Mouse (Mus musculus): ENCODE measurements around the gene Bcl2.

Gene Bcl2

DNA sequence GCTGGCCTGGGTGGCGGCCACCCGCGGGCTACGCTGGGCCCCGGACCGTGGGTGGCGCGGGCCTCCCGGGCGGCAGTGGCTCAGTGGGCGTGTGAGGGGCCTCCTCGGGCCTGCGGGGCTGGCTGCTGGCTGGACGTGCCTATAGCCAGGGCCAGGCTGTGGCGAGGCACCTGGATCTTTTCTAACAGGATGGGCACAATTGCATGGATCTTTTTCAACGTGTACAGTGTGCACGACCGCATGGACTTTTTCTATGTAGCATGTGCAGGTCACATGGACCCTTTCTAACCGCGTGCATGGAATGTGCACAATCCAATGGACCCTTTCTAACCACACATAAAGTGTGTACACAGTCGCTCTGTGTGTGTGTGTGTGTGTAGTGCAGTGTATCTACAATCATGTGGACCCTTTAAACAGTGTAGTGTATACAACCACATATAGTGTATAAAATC lies 482 bp upstream of the Bcl2 start:
- DNase-seq (ENCODE audit: low read depth, low spot score) = no peak

DNA sequence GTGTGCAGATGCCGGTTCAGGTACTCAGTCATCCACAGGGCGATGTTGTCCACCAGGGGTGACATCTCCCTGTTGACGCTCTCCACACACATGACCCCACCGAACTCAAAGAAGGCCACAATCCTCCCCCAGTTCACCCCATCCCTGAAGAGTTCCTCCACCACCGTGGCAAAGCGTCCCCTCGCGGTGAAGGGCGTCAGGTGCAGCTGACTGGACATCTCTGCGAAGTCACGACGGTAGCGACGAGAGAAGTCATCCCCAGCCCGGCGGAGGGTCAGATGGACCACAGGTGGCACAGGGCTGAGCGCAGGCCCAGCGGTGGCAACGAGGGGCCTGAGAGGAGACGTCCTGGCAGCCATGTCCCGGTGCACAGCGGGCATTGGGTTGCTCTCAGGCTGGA lies 1.7 kb downstream of the Bcl2 start:
- no peak for DNase-seq (ENCODE audit: low read depth, low spot score)

DNA sequence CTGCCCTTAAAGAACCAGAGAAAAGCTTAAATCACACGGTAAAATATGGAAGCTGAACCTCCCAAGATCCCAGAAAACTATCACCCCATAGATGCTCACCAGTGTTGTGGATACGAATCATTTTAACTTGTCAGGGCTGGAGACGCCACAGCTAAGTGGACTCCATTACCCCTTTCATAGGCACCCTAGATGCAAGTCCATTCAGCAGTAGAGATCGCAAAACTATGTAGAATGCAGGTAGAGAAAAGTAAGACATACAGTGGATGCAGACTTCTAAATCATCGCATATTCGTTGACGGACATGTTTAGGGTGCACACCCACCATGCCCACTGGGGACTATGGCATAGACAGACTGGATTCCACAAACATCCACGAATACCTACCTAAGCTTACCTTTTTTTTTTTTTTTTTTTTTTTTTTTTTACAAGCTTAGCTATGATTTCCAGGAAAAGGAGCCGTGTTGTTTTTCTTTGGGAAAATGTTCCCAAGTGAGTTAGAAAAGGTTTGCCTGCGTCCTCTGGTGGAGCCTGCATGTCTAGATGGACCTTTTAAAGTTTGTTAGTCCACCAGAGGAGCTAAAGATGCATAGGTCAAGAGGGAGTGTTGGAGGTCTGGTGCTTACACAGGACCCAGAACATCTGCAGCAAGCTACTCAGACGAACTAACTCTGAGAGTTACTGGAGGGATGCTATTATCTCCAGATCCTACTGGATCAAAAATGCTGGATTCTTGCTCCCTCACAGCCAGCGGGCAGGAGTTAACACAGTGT lies 2.5 kb downstream of the Bcl2 start:
- no peak for DNase-seq (ENCODE audit: low read depth, low spot score)

DNA sequence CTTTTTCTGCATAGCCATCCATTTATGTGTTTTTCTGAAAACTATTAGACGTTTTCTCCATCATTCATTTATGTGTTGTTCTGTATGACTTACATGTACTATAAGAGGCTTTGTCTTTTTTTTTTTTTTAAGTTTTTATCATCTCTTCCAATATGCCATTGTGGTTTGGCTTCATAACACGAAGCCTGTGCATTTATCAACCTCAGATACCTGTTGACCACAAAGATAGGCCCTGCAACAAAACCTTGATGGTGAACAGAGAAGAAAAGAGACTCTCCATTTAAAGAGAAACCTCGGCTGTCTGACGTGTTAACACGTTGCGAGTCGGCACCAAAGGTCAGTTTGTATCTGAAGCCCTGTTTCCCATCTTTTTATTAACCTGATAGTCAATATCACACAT lies 3.9 kb downstream of the Bcl2 start:
- no peak for DNase-seq (ENCODE audit: low read depth, low spot score)

DNA sequence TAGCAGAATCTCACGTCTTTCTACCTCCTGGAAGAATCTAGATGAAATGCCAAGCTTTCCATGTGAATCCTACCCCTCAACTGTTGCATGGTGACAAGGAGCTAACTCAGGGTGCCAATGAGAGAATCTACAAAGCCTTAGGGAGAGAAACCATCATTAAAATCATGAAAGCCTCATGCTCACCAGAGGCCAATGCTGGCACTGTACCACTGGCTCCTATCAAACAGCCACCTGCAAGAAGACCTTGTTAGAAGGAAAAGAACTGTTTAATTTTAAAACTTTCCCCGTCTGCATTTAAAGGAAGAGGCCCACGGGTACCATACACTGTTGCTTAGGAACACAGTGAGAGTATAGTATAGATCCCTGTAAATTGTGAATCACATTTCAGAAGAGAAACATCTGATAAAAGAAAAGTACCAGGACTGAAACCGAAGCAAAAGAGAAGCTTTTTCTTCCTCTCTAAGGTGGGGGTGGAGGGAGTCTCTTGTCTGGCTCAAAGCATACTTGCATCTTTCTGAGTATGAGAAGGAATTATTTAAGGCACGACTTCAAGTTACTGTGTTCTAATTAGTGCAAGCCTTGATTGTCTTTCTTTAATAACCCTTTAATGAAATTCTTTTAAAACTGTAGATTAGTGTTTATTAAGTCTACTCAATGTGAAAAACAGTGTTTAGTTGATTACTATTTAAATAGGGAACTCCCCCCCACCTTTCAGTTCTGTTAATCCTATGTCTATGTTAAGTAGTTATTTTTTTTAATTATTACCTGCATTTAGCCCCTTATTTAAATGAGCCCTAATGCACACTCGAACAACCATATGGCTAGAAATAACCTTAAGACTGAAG lies 6.8 kb downstream of the Bcl2 start:
- DNase-seq (ENCODE audit: low read depth, low spot score) = no peak

DNA sequence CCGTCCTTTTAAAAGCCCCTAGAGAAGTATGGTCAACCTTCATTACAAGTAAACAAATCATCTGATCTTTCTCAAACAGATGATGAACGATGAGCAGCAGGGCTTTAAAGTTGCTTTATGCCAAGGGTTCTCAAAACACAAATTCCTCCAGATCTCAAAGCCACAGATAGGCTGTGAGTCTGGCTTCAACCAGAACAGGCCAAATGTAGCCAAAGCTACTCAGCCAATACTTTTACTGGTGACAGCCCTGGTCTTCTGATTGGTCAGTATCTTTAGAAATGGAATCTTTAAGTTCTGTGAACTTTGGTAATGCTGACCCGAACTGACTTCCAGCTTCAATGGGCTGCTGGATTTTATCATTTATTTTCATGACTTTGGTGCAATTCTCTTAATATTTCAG lies 10.9 kb downstream of the Bcl2 start:
- DNase-seq (ENCODE audit: low read depth, low spot score) = no peak

DNA sequence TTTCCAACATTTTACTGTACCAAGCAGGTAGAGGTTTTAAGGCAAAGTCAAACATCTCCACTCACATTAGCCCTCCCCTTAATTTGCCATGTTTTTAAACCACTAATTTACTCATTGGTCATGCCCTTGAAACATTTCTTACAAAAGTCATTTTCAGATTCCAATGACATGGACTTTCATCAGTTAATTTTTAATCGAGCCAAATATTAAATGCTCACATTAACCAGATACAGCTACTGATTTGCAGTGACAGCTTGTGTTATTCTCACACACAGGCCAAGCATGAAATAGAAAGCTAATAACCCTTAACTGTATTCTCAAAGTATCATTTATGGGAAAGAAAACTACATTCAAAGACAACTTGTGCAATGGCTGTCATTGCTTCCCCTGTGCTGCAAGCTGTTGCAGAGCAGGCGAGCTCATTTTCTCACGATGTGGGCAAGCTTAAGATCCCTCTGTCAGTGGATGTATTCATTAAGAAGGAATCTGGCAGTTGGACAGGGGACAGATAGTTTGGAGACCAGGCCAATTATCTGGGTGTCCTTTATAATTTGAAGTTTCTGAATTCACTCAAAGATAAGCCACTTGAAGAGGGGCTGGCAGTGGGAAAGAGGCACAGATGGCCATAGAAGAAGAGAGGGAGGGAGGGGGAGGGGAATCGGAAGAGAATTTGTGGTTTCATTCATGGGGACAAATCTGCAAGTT lies 11.5 kb downstream of the Bcl2 start:
- DNase-seq (ENCODE audit: low read depth, low spot score) = no peak

DNA sequence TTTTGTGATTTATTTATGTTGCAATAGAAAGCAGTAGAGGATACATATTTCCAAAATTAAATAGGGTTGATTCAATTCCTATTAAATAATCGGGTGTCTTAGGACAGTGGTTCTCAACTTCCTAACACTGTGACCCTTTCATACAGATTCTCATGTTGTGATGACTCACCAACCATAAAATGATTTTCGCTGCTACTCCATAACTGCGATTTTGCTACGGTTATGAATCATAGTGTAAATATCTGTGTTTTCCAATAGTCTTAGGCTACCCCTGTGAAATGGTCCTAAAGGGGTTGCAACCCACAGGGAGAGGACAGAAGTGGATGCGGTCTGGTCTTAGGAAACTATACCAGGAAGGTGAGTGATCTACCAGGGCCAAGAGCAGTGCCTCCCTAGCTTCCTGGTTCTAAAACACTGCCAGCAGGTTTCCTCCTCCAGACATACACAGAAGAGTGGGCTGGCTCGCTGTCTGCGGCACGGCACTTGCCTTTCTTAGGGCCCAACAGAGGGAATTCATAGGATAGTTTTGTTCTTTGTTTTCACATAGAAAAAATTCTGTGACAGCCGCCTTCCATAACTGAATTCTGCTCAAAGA lies 13.5 kb downstream of the Bcl2 start:
- no peak for DNase-seq (ENCODE audit: low read depth, low spot score)

DNA sequence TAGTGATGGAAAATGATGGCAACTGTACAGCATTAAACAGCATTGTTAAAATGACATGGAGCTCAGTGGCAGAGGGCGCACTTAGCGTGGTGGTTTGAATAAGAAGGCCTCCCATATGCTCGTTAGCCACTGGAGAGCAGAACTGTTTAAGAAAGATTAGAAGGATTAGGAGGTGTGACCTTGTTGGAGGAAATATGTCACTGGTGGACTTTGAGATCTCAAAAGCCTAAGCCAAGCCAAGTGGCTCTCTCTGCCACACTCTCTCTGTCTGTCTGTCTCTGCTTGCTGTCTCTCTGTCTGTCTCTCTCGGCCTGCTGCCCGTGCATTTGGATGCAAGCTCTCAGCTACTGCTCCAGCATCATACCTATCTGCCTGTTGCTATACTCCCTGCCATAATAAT lies 17.6 kb downstream of the Bcl2 start:
- DNase-seq (ENCODE audit: low read depth, low spot score) = no peak

DNA sequence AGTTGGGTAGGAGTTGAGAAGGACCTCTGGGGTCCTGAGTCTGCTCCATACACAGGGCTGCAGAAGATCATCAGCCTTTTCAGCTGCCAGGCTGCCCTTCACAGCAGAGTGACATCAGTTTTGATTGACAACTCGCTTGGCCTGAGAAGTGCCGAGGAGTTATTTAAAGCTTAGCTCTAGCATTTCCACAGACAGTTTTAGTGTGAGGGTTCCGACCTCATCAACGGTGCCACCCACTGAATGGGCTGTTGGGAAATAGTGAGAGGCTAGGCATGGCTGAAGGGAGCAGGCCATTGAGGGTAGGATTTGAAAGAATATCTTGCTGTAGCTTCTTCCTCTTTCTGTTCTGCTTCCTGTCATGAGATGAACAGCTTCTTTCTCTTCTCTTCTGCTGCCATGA lies 18.4 kb downstream of the Bcl2 start:
- DNase-seq (ENCODE audit: low read depth, low spot score) = no peak

DNA sequence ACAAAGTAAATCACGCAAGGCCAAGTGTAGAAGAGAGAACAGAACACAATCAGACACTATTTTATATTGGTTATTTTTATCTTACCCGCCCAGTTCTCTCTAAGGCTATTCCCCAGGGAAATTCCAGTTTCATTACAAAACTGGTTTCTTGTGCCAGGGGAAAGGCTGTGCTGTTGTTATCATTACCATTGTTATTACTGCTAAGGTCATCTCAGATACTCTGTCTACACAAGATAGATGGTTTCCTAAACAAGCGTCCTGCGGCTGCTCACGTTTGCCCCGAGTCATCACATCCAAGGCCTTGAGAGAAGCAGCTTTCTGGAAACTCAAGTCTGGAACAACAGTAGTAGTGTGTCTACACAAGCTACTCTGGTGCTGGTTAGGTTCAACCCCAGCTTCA lies 19.8 kb downstream of the Bcl2 start:
- DNase-seq (ENCODE audit: low read depth, low spot score) = no peak

DNA sequence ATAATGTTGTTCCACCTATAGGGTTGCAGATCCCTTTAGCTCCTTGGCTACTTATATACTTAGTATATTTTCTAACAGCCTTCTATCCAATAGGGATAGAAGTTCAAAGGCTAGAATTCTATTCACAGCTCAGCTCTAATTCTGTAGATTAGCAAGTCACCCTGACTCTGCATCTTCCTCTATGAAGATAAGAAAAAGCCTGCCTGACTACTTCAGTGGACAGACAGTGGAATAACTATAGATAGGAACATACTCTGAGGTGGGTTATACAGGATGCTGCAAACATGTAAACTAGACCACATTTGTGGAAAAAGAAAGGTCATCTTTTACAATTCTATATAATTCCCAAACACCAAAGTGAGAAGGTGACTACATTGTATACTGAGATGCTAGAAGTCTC lies 21.5 kb downstream of the Bcl2 start:
- no peak for DNase-seq (ENCODE audit: low read depth, low spot score)

DNA sequence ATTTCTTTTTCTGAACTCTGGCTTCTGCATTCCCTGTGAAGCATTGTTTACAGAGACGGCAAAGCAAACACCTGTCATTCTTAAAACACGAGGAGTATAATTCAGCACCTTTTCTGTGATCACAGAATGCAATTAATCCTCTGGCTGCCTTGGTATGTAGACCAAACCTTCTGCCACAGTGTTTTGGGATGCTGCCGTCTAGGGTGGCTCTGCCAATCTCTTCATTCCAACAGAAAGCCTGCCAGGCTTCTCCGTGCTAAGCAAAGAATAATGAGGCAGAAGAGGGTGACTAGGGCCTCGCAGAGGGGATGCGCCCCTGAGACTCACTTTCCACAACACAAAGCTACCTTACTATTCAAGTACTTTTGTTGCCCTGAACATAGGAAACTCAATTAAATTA lies 23.2 kb downstream of the Bcl2 start:
- no peak for DNase-seq (ENCODE audit: low read depth, low spot score)

DNA sequence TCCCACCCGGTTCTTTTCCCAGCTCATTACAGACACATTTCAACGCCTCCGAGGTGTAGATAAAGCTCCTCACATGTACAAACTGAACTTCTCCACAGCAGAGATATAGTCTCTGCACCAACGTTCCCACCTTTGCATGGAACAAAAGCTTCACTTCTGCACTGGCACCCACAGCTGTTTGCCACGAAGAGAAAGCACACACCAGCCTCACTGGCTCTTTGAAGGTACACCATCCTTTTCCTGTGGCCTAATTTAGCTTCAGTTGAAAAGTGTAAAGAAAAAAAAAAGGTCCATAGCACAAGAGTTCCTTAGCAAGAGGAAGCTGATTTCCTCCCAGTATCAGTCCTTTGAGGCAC lies 25.9 kb downstream of the Bcl2 start:
- DNase-seq (ENCODE audit: low read depth, low spot score) = no peak

DNA sequence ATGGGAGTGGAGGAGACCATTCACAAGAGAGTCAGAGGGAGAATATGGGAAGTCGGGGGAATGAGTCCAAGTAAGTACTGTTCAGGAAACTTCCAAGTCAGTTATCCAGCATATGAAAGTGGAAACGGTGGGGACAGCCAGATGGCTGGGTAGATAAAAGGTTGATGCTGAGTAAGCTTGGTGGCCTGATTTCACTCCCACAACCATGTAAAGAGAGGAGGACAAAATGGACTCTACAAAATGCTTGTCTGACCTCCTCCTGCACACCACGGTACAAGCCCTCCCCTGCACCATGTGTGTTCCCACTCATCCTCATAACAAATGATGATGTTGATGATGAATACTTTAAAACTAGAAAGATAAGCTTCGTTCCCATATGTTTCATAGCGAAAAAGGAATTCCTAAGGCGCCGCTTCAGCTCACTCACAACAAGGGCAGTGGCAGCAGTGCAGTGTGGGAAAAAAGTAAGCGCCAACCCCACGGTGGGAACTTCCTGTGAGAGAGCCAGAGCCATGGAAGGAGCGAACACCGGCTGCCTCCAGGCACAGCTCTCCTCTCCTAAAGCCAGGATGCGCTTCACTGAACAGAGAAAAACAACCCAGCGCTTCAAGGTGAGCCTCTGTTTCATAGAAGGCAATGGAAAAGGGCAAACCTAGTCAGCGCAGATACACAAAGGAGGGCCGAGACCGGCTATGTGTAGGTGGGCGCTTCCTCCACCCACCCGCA lies 26.5 kb downstream of the Bcl2 start:
- DNase-seq (ENCODE audit: low read depth, low spot score) = no peak

DNA sequence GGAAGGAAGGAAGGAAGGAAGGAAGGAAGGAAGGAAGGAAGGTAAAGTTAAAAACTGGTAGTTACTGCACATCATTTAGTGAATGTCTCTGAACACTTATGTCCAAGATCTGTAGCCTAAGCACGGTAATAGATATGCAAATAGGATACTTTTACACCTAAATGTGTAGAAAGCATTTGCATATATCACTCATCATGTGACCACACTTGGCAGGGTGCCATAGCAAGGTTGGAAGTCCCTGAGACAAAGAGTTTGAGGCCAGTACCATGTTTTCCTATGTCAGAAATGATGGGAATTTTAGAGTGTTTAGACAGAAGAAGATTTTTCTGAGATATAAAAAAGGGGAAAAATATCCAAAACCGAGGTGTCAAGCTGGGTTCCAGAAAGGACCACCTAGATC lies 28.4 kb downstream of the Bcl2 start:
- no peak for DNase-seq (ENCODE audit: low read depth, low spot score)

DNA sequence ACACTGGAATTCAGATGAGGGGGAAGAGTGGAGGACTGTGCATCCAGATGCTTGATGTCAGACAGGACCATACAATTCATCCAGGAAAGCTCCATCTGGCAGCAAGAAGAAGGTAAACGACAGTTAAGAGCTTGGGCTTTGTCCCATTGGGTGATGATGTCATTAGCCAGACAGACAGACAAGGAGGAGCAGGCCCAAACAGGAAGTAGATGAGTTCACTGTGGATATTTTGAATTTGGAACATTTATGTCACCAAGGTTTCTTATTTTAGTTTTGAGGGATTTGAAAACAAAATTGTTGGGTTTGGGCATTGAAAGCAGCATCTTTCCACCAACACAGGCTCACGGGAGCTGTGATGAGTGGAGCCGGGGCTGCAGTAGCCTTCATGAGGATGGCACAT lies 29.5 kb downstream of the Bcl2 start:
- DNase-seq (ENCODE audit: low read depth, low spot score) = no peak

DNA sequence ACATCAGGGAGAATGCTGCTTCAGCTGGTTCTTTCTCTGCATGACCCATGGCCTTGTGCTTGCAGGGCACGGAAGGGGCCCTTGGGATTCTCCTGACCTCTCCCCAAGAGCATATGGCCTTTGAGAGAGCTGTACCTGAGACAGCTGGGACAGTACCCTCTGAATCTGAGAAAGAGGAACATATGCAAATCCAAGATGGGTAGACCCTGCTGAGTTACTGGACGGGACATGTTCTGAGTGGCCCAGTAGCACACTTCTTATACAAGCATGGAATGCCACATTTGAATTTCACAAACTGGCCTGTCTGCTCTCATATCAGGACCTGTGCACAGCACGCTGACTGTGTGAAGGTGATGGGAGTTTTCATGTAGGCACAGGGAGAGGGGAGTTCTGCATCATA lies 31.2 kb downstream of the Bcl2 start:
- DNase-seq (ENCODE audit: low read depth, low spot score) = no peak

DNA sequence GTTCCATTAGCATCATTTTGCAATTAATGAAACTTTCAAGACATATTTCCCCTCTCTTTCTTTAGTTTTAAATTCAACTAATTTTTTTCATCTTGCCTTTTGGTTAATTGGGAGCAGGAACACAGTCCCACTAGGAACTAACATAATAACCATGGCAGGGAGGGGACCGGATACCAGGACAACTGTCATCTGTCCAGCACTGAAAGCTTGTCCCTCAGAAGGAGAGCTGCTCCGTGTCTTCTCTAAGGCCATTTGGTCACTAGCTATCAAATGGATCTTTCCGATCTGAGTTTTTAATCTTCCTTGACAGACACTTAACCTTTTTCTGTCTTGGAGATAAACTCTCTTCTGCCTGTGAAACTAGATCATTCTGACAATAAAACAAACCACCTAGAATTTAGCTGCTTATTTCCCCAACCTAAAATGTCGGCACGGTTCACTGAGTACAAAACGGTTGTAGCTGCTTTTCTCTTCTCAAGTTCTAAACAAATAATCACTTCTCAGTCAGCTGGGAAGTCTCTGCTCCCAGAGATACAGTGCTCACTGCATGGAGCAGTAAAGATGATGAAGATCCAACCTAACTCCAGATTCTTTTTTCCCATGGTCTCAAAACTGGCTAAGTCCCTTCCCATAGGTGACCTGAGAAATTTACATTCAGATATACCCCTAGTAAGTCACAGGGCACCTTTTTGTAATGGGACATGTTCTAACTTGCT lies 34.1 kb downstream of the Bcl2 start:
- DNase-seq (ENCODE audit: low read depth, low spot score) = no peak

DNA sequence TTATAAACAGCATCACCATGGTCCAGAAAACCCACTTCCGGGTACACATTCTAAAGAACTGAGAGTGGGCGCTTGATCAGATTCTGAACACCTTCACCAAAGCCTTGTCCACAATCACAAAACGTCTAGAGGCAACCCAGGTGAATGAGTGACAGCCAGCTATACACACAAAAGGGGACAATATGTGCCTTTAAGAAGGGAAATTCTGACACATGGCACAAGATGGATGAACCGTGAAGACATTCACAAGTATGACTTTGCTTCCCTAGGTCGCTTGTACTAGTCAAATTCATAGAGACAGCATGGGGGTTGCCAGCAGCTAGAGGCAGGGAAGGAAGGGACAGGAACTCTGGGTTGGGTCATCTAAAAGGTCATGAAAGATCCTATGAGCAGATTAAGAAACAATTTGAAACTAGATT lies 36.0 kb downstream of the Bcl2 start:
- no peak for DNase-seq (ENCODE audit: low read depth, low spot score)

All from retina, postnatal 7 days (tissue).